Mouse (Mus musculus): ENCODE measurements at regions not wholly inside any gene's neighbourhood (a gene's known extent, or its start where the extent isn't known, plus 50 kb on each side); places are given as distances from the start of the nearest gene placed in this dataset.

GRCm38 (mm10) chr19:59691541-59692096 lies 233.4 kb downstream of the Emx2 start:
- in situ Hi-C loops (cut with MboI; ENCODE audit: low pct_ligation_motif_present, low pct_unique_long_range_greater_than_20kb, low sequenced_read_pairs) = no loop called here
- H3K9ac ChIP-seq (ENCODE audit: insufficient read depth, low read depth) = no peak overlapping the region
- H3K4me2 ChIP-seq (ENCODE audit: insufficient read depth, low read depth, poor library complexity, severe bottlenecking) = no peak overlapping the region
- H3K36me3 ChIP-seq (replicated peaks in 1 of 2; ENCODE audit: control insufficient read depth in 1 of 2, insufficient read depth in 1 of 2, low read length in 1 of 2) = no peaks in the 10 kb centered on the region
- dilution Hi-C loops (cut with MboI; ENCODE audit: extremely low pct_ligation_motif_present, extremely low pct_unique_long_range_greater_than_20kb, low sequenced_read_pairs) = no loop called here
- no peak overlapping the region for H3K4me3 ChIP-seq (replicated peaks in 1 of 3; ENCODE audit: low read depth in 2 of 3, low read length in 2 of 3, poor library complexity in 1 of 3)
- H3K79me2 ChIP-seq (replicated peaks; ENCODE audit: control insufficient read depth, extremely low read depth, insufficient read depth, poor library complexity, severe bottlenecking) = no peaks in the 10 kb centered on the region
- no peaks in the 10 kb centered on the region for H3K9me3 ChIP-seq (replicated peaks; ENCODE audit: low read length)
- TF ChIP-seq USF1 (IDR thresholded peaks at IDR 0.05; ENCODE audit: low read depth, low read length) = no peak
- TF ChIP-seq ZNF384 (IDR thresholded peaks at IDR 0.05; ENCODE audit: low read depth, low read length) = no peak
- no peak for TF ChIP-seq USF2 (conservative IDR thresholded peaks at IDR 0.05; ENCODE audit: low read depth, low read length)
- DNase-seq (ENCODE audit: extremely low read depth) = no peak
- no peaks in the 10 kb centered on the region for H3K27me3 ChIP-seq (replicated peaks)
- H3K4me1 ChIP-seq (ENCODE audit: control insufficient read depth in 1 of 2, insufficient read depth in 2 of 2) = no peaks in the 10 kb centered on the region
- no peak overlapping the region for H3K27ac ChIP-seq (ENCODE audit: insufficient read depth, low read depth)

GRCm38 (mm10) chr19:59697628-59698027 lies 239.5 kb downstream of the Emx2 start:
- Histone ChIP-seq H3K36me3 (replicated peaks in 1 of 2; ENCODE audit: control insufficient read depth in 1 of 2, insufficient read depth in 1 of 2, low read length in 1 of 2) (no peaks in the 10 kb centered on the region), H3K9me3 (replicated peaks; ENCODE audit: low read length) (no peaks in the 10 kb centered on the region), H3K27ac (ENCODE audit: insufficient read depth, low read depth) (no peak overlapping the region), H3K9ac (ENCODE audit: insufficient read depth, low read depth) (no peak overlapping the region), H3K79me2 (replicated peaks; ENCODE audit: control insufficient read depth, extremely low read depth, insufficient read depth, poor library complexity, severe bottlenecking) (no peaks in the 10 kb centered on the region), H3K27me3 (replicated peaks) (no peaks in the 10 kb centered on the region), H3K4me2 (ENCODE audit: insufficient read depth, low read depth, poor library complexity, severe bottlenecking) (no peak overlapping the region), H3K4me1 (ENCODE audit: control insufficient read depth in 1 of 2, insufficient read depth in 2 of 2) (no peaks in the 10 kb centered on the region; a peak in 1 of 4 replicates), H3K4me3 (replicated peaks in 1 of 3; ENCODE audit: low read depth in 2 of 3, low read length in 2 of 3, poor library complexity in 1 of 3) (no peak overlapping the region)
- dilution Hi-C loops (cut with MboI; ENCODE audit: extremely low pct_ligation_motif_present, extremely low pct_unique_long_range_greater_than_20kb, low sequenced_read_pairs) = no loop called here
- in situ Hi-C loops (cut with MboI; ENCODE audit: low pct_ligation_motif_present, low pct_unique_long_range_greater_than_20kb, low sequenced_read_pairs) = no loop called here
- TF ChIP-seq MYC (IDR thresholded peaks at IDR 0.05; ENCODE audit: low read depth, low read length) (no peak), SIN3A (IDR thresholded peaks at IDR 0.05; ENCODE audit: low read length) (no peak), POLR2AphosphoS2 (IDR thresholded peaks at IDR 0.05; ENCODE audit: low read depth, low read length) (no peak)
- DNase-seq (ENCODE audit: extremely low read depth) = no peak

GRCm38 (mm10) chr19:59700187-59700586 lies 242.0 kb downstream of the Emx2 start:
- Histone ChIP-seq H3K9me3 (replicated peaks; ENCODE audit: low read length) (no peaks in the 10 kb centered on the region), H3K4me1 (ENCODE audit: control insufficient read depth in 1 of 2, insufficient read depth in 2 of 2) (no peaks in the 10 kb centered on the region; a peak in 1 of 4 replicates), H3K4me3 (replicated peaks in 1 of 3; ENCODE audit: low read depth in 2 of 3, low read length in 2 of 3, poor library complexity in 1 of 3) (no peak overlapping the region), H3K4me2 (ENCODE audit: insufficient read depth, low read depth, poor library complexity, severe bottlenecking) (no peak overlapping the region), H3K36me3 (replicated peaks in 1 of 2; ENCODE audit: control insufficient read depth in 1 of 2, insufficient read depth in 1 of 2, low read length in 1 of 2) (no peaks in the 10 kb centered on the region), H3K79me2 (replicated peaks; ENCODE audit: control insufficient read depth, extremely low read depth, insufficient read depth, poor library complexity, severe bottlenecking) (no peaks in the 10 kb centered on the region), H3K27ac (ENCODE audit: insufficient read depth, low read depth) (no peak overlapping the region), H3K27me3 (replicated peaks) (no peaks in the 10 kb centered on the region), H3K9ac (ENCODE audit: insufficient read depth, low read depth) (no peak overlapping the region)
- dilution Hi-C loops (cut with MboI; ENCODE audit: extremely low pct_ligation_motif_present, extremely low pct_unique_long_range_greater_than_20kb, low sequenced_read_pairs) = no loop called here
- TF ChIP-seq ZNF384 (IDR thresholded peaks at IDR 0.05; ENCODE audit: low read depth, low read length) (no peak), MAX (IDR thresholded peaks at IDR 0.05; ENCODE audit: low read length) (no peak), MEF2A (IDR thresholded peaks at IDR 0.05; ENCODE audit: borderline replicate concordance, low read depth, low read length) (no peak), PAX5 (IDR thresholded peaks at IDR 0.05; ENCODE audit: low read length) (no peak), MAFK (IDR thresholded peaks at IDR 0.05; ENCODE audit: insufficient replicate concordance, low read length) (no peak), HCFC1 (IDR thresholded peaks at IDR 0.05; ENCODE audit: low read depth, low read length) (no peak), CHD1 (IDR thresholded peaks at IDR 0.05; ENCODE audit: low read depth, low read length) (no peak), SIN3A (IDR thresholded peaks at IDR 0.05; ENCODE audit: low read length) (no peak), SMC3 (IDR thresholded peaks at IDR 0.05; ENCODE audit: low read depth, low read length) (no peak), ETS1 (conservative IDR thresholded peaks at IDR 0.05; ENCODE audit: low read depth, low read length) (no peak), E2F4 (IDR thresholded peaks at IDR 0.05; ENCODE audit: insufficient replicate concordance, low read depth, low read length) (no peak), POLR2AphosphoS2 (IDR thresholded peaks at IDR 0.05; ENCODE audit: low read depth, low read length) (no peak), RAD21 (IDR thresholded peaks at IDR 0.05; ENCODE audit: low read depth, low read length) (no peak), NELFE (IDR thresholded peaks at IDR 0.05; ENCODE audit: low read depth, low read length) (no peak), USF2 (conservative IDR thresholded peaks at IDR 0.05; ENCODE audit: low read depth, low read length) (no peak), MAZ (IDR thresholded peaks at IDR 0.05; ENCODE audit: low read depth, low read length) (no peak), GABPA (IDR thresholded peaks at IDR 0.05; ENCODE audit: insufficient replicate concordance, low read depth, low read length) (no peak), ZC3H11A (IDR thresholded peaks at IDR 0.05; ENCODE audit: low read depth, low read length) (no peak), ZKSCAN1 (IDR thresholded peaks at IDR 0.05; ENCODE audit: borderline replicate concordance, low read depth, low read length) (no peak), NRF1 (IDR thresholded peaks at IDR 0.05; ENCODE audit: low read depth, low read length) (no peak)
- no peak for DNase-seq (ENCODE audit: extremely low read depth)
- in situ Hi-C loops (cut with MboI; ENCODE audit: low pct_ligation_motif_present, low pct_unique_long_range_greater_than_20kb, low sequenced_read_pairs) = no loop called here
